Mouse (Mus musculus): ENCODE results near the gene Gemin8.

Gemin8 gene

GRCm38 (mm10) chrX:166169892-166170799 lies at the start of gene Gemin8:
Gene Gemin8, plus strand, starts transcription at chrX:166170454.
- peak; percentile 96 for DNase-seq

DNA sequence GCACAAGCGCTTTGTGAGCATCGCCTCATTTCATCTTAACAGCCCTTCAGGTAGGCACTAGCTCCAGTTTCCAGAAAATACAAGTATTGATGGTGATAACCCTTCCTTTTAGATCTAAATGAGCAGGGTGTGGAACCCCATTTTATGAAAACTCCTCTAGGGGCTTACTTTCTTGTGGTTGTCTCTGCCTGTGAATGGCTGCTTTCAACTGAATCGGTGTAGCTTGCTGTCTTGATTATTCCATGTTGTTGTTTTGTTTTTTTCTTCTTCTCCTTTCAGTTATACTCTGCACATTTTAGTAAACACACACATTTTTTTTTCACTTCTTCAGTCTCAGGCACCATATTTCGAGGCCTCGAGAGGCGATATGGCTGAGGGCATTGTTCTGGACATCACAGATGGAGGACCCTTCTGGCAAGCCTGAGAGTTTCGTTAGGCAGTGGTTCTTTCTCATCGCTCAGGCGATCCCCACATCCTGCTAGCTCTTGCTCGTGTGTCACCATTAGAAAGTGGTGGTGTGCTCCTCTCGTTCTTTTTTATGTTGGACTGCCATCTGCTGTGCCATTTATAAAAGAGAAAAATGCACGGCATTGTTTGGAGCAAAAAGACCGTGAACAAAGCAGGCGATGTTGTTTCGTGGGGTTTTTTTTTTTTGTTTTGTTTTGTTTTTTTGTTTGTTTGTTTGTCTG lies 23.0 kb upstream of the Gemin8 start:
- DNase-seq: no peak

DNA sequence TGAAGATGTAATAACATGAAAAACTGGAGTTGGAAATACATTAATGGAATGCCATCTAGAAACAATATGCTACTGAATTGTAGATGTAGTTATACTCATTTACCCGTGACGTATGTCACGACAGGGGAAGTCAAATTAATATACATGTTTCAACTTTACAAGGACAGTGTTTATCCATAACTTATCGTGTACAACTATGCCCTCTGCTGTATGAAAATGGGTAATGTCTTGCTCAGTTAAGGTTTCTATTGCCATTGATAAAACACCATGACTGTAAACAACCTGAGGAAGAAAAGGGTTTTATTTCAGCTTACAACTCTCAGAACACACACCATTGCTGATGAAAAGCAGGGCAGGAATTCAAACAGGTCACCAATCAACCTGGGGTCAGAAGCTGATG lies 7.5 kb upstream of the Gemin8 start:
- DNase-seq: no peak

DNA sequence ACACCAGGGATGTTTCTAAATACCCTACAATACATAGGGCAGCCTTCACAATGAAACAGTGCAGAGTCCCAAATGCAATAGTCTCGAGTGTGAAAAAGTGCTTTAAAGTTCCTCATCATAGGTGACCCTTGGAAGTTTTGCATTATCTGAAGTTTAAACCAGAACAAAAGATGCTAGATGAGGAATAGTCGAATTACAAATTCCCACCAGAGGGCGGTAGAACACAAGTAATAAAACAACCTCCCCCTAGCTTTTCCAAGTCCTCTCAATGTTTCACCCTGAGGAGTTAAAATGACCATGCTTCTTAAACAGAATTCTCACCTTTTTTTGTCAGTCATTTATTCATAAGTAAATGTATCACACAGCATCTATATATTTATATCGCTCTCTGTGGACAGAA lies 2.9 kb upstream of the Gemin8 start:
- DNase-seq: peak; percentile 42

- no peak for DNase-seq
Observed at GRCm38 (mm10) chrX:166167923-166168322, 2.3 kb upstream of the Gemin8 start.

GRCm38 (mm10) chrX:166170800-166171738 lies 815 bp downstream of the Gemin8 start:
- DNase-seq: no peak

- no peak for DNase-seq
Observed at GRCm38 (mm10) chrX:166172041-166172440, 1.8 kb downstream of the Gemin8 start.

DNA sequence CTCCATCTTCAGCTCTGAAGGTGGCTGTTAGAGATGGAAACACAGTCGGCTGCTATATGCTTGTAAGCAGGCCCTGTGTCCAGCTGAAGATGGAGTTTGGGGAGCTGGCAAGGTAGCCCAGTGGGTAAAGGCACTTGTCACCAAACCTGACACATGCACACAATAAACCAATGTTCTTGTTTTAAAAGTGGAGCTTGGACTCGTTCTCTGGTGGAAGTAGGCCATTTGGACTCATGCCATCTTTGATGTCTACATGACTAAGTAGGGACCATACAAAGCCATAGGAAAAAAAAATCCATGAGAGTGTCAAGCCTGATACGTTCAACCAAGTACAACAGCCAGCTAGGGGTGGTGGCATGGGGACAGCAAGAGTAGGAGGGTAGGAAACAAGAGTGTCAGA lies 2.4 kb downstream of the Gemin8 start:
- peak; percentile 2 for DNase-seq

DNA sequence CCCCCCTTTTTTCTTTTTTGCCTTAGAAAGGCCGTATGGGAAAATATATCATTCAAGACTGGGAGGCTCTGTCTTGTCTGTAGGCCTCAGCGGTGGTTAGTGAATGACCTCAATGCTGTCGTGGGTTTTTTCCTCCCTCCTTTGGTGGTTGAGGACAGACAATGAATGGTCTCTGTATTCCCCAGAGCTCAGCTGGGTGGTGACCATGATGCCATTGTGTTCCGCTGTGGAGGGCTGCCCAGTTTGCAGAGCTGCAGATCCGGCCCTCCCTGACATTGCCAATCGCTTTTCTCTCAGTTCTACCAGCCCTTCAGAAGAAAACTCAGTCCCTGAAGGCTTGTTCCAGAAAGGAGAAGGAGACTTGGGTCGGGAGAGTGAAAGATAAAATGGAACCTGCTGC lies 3.5 kb downstream of the Gemin8 start:
- DNase-seq: peak; percentile 35

- no peak for DNase-seq
Observed at GRCm38 (mm10) chrX:166177929-166178328, 7.7 kb downstream of the Gemin8 start.

DNA sequence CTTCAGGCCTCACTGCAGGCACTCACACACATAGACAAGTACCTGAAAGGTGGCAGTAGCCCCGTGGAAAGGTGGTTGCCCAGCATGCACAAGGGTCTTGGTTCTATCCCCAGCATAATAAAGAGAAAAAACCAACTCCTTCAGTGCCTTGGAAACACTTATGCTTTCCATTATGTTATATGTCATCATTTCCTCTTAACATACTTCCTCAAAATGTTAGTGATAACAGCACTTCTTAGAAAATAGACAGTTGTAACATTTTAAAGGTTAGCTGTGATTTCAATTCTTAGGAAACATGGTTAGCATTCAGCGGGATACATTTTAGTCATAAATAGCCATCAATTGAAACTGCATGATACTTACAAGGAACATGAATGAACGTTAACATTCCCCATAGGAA lies 12.8 kb downstream of the Gemin8 start:
- DNase-seq: no peak

- DNase-seq: no peak
Observed at GRCm38 (mm10) chrX:166185327-166185913, 15.2 kb downstream of the Gemin8 start.

- no peak for DNase-seq
Observed at GRCm38 (mm10) chrX:166187803-166188202, 17.5 kb downstream of the Gemin8 start.

DNA sequence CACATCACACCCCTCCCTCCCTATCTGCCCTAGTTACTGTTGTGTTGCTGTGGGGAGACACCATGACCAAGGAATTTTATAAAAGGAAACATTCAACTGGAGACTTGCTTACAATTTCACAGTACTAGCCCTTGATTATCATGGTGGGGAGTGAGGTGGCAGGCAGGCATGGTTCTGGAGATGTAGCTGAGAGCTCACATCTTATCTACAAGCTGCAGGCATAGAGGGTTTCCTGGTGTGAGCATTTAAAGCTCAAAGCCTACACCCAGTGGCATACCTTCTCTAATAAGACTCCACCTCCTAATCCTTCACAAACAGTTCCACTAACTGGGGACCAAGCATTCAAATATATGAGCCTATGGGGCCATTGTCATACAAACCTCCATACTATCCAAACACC lies 26.1 kb downstream of the Gemin8 start:
- no peak for DNase-seq

GRCm38 (mm10) chrX:166198266-166198665 lies 28.0 kb downstream of the Gemin8 start:
- peak; percentile 21 for DNase-seq

- DNase-seq: no peak
Observed at GRCm38 (mm10) chrX:166199812-166200211, 29.6 kb downstream of the Gemin8 start.

GRCm38 (mm10) chrX:166214576-166214975 lies 44.3 kb downstream of the Gemin8 start:
- no peak for DNase-seq

DNA sequence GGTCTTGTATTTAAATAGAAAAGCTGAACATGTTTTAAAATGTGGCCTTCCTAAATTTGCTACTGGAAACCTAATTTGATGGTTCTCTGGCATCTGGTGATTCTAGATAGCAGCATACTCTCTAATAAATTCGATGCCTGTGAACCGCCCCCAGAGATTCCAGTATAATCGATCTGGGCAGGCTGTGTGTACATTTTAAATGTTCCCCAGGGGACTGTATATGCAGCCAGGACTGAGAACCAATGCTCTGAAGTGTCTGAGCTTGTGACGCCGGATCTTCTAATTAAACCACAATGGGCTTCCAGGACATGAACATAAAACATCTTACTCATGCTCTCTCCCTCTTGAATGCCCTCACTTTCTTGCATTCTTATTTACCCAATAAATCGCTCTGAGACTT lies 46.0 kb downstream of the Gemin8 start:
- no peak for DNase-seq

DNA sequence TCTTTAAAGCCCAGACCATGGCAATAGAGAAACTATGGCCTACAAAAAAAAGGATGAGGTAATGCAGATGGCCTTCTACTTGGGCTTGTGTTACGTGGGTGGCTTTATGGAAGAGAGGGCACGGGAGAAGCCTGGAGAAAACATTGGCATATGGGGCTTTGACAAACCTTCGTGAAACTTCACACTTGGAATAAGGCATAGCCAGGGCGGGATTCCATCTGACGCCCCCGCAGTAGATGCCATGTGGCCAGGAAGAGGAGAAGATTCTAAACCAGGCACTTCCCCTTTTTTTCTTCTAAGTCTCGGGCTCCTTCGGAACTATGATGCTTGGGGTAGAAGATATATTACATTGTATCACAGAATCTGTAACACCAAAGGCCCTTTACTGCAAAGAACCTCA lies 46.5 kb downstream of the Gemin8 start:
- DNase-seq: no peak

- DNase-seq: no peak
Observed at GRCm38 (mm10) chrX:166219331-166219730, 49.1 kb downstream of the Gemin8 start.

GRCm38 (mm10) chrX:166226856-166227255 lies 56.6 kb downstream of the Gemin8 start:
- DNase-seq: no peak

DNA sequence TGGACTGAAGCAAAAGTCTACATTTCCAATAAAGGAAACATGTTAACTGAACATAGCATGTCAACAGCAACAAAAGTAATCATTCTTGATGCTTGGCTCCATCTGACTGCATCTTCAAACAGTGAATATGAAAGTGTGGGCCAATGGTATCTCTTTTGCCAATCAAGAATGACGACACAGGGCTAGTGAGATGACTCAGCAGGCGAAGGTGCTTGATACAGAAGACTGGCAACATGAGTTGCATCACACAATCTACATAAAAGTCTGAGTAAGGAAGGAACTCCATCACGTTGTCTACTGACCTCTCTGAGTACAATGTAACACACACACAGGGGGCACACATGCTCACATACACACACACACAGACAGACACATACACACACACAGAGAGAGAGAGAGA lies 59.5 kb downstream of the Gemin8 start:
- DNase-seq: no peak

Data from lung, postnatal 10 days (tissue).